Mouse (Mus musculus) spleen, adult 2 months (tissue): ENCODE data around the gene Gm20388. TPM values are rescaled to one million over a fixed set of nuclear protein-coding genes. Genes with fewer than 3 reads are reported as not detected.

Experiments
- DNase-seq, 2 experiments: peaks; one replicate each; pipeline versions ENCODE4 v3.0.0 to v3.0.0-alpha.2; 2012 to 2021; ENCODE audit warnings: low spot score in 2 of 2, low read depth in 1 of 2
- H3K27ac ChIP-seq: fragments of 200-500 bp; 2 replicates; pipeline ENCODE4 v1.5.1; 2012; ENCODE audit warnings: low read length, inconsistent platforms; ENCODE audit not compliant: insufficient read depth
- H3K27me3 ChIP-seq: fragments of 200-500 bp; 2 replicates; pipeline ENCODE4 v1.6.1; 2012; ENCODE audit warnings: mild to moderate bottlenecking, moderate library complexity, low read length, inconsistent platforms; ENCODE audit not compliant: control insufficient read depth, insufficient read depth
- H3K36me3 ChIP-seq: fragments of 200-500 bp; 2 replicates; pipeline ENCODE4 v1.6.1; 2012; ENCODE audit warnings: mild to moderate bottlenecking, low read length, inconsistent platforms; ENCODE audit not compliant: control insufficient read depth, insufficient read depth
- H3K4me1 ChIP-seq: fragments of 200-500 bp; 2 replicates; pipeline ENCODE4 v1.6.1; 2011; ENCODE audit warnings: inconsistent platforms; ENCODE audit not compliant: control insufficient read depth, insufficient read depth, insufficient read length
- H3K4me3 ChIP-seq: fragments of 200-500 bp; 2 replicates; pipeline ENCODE4 v1.5.1; 2011; ENCODE audit warnings: mild to moderate bottlenecking, inconsistent platforms; ENCODE audit not compliant: insufficient read depth, insufficient read length; ENCODE audit errors: extremely low read depth
- CTCF ChIP-seq: fragments of 200-500 bp; IDR thresholded peaks from 2 replicates; pipeline ENCODE4 v1.5.1; 2011; ENCODE audit warnings: mild to moderate bottlenecking, inconsistent platforms; ENCODE audit not compliant: insufficient read depth, insufficient read length, insufficient replicate concordance; ENCODE audit errors: extremely low read depth
- POLR2A ChIP-seq: fragments of 200-500 bp; IDR thresholded peaks from 2 replicates; pipeline ENCODE4 v1.6.1; 2011; ENCODE audit warnings: low read depth, low read length, inconsistent platforms
- WGBS: fragments of 180-500 bp; shearing (Covaris S2); methylation state at CpG from one replicate; pipeline ENCODE4 v1.1.7; 2018; 5-methylcytosine and 5-hydroxymethylcytosine counted together
- polyA plus RNA-seq: library from polyadenylated mRNA; depleted of rRNA; stranded (reverse); fragments of >200 nt; gene quantifications from 2 replicates; pipeline ENCODE4 v1.2.3, GENCODE M21; 2012

The Gm20388 gene
- polyA plus RNA-seq, 1 experiment = 26.1 TPM

- Histone ChIP-seq H3K4me3 (no peak overlapping the region), H3K4me1 (no peaks in the 10 kb centered on the region), H3K36me3 (no peaks in the 10 kb centered on the region), H3K27ac (no peak overlapping the region), H3K27me3 (no peaks in the 10 kb centered on the region)
- DNase-seq = no peak
- WGBS = 88% methylated on average over 5 of the region's 5 CpGs
- TF ChIP-seq CTCF (no peak), POLR2A (no peak)
These were observed 2282.1 kb downstream of the Gm20388 start for GRCm38 (mm10) chr8:122192771-122193170.

- 81% methylated on average over 11 of the region's 11 CpGs for WGBS
- Histone ChIP-seq H3K4me3 (no peak overlapping the region), H3K27ac (no peak overlapping the region), H3K36me3 (no peaks in the 10 kb centered on the region), H3K4me1 (no peaks in the 10 kb centered on the region), H3K27me3 (no peaks in the 10 kb centered on the region)
- DNase-seq = no peak
- no peak for TF ChIP-seq CTCF
- TF ChIP-seq POLR2A = no peak
These were observed 2282.9 kb downstream of the Gm20388 start for GRCm38 (mm10) chr8:122193521-122193920.

- WGBS = 40% methylated on average over 8 of the region's 8 CpGs
- TF ChIP-seq POLR2A = no peak
- TF ChIP-seq CTCF = no peak
- no peaks in the 10 kb centered on the region for H3K4me1 ChIP-seq
- H3K36me3 ChIP-seq = no peaks in the 10 kb centered on the region
- no peak overlapping the region for H3K27ac ChIP-seq
- no peaks in the 10 kb centered on the region for H3K27me3 ChIP-seq
- no peak for DNase-seq
- H3K4me3 ChIP-seq = no peak overlapping the region
These were observed 2283.8 kb downstream of the Gm20388 start for GRCm38 (mm10) chr8:122194396-122194795.

DNA sequence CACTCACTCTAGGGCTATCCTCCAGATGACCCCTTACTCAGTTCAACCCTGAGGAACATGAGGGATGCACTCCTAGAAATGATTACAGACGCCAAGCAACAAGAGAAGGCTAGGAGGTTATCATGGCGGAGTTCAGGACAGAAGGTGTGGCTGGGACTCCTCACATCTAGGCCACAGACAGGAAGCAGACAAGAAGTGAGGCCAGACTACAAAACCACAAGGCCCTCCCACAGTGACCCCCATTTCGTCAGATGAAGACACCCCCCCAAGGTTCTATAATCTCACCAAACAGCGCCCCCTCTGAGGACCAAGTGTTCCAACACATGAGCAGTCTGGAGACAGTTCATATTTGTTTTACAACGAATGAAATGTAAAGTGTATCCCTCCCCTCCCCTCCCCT lies 2286.7 kb downstream of the Gm20388 start:
- Histone ChIP-seq H3K36me3 (no peaks in the 10 kb centered on the region), H3K27me3 (no peaks in the 10 kb centered on the region), H3K4me3 (no peak overlapping the region), H3K4me1 (no peaks in the 10 kb centered on the region), H3K27ac (no peak overlapping the region)
- TF ChIP-seq POLR2A (no peak), CTCF (no peak)
- no peak for DNase-seq
- 41% methylated on average over 5 of the region's 5 CpGs for WGBS

GRCm38 (mm10) chr8:122198378-122199025 lies 2287.9 kb downstream of the Gm20388 start:
- H3K4me1 ChIP-seq = no peaks in the 10 kb centered on the region
- DNase-seq = no peak
- H3K27ac ChIP-seq = no peak overlapping the region
- WGBS = 88% methylated on average over 12 of the region's 12 CpGs
- no peaks in the 10 kb centered on the region for H3K36me3 ChIP-seq
- no peak overlapping the region for H3K4me3 ChIP-seq
- no peaks in the 10 kb centered on the region for H3K27me3 ChIP-seq
- TF ChIP-seq CTCF (no peak), POLR2A (no peak)

DNA sequence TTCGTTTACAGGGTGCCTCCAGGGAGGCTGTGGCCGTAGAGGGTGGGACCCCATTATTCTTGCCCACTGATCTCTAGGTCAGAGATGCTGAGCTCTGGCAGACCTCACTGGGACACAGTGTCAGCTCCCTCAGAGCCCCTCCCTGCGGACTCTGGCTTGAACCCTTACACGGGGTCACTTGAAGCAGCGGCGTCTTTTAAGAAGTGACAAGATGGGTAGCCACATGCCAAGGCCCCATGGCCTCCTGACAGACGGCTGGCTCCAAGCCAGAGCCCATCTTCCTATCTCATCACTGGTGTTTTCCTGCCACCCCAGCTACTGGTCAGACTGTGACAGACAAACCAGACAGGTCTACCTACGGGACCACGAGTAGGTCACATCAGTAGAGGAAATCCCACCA lies 2288.6 kb downstream of the Gm20388 start:
- H3K27me3 ChIP-seq = no peaks in the 10 kb centered on the region
- no peak for TF ChIP-seq CTCF
- TF ChIP-seq POLR2A = no peak
- 87% methylated on average over 9 of the region's 9 CpGs for WGBS

GRCm38 (mm10) chr8:122199841-122200240 lies 2289.2 kb downstream of the Gm20388 start:
- Histone ChIP-seq H3K36me3 (no peaks in the 10 kb centered on the region), H3K27me3 (no peaks in the 10 kb centered on the region), H3K4me1 (no peaks in the 10 kb centered on the region), H3K27ac (no peak overlapping the region), H3K4me3 (no peak overlapping the region)
- DNase-seq = no peak
- no peak for TF ChIP-seq POLR2A
- no peak for TF ChIP-seq CTCF
- 92% methylated on average over 4 of the region's 4 CpGs for WGBS

More for the DNA sequence above, 2288.6 kb downstream of the Gm20388 start:
- no peaks in the 10 kb centered on the region for H3K36me3 ChIP-seq
- no peak overlapping the region for H3K27ac ChIP-seq
- no peaks in the 10 kb centered on the region for H3K4me1 ChIP-seq
- DNase-seq = no peak
- H3K4me3 ChIP-seq = no peak overlapping the region
